Mouse (Mus musculus) G1E (cell line): ENCODE results near the gene Kbtbd4. TPM values are rescaled to one million over a fixed set of nuclear protein-coding genes. Genes with fewer than 3 reads are reported as not detected.
A peak's percentile ranks its signal among the peaks of the same experiment; 100 is the strongest.

ENCODE experiments used
- ATAC-seq: 2 replicates; pipeline ENCODE4 v1.8.0; 2016; ENCODE audit warnings: mild to moderate bottlenecking; ENCODE audit not compliant: insufficient number of reproducible peaks, poor library complexity, low FRiP score, severe bottlenecking; ENCODE audit errors: extremely low read depth
- DNase-seq: peaks from one replicate; pipeline ENCODE4 v3.0.0; 2012; ENCODE audit warnings: low spot score
- H3K27me3 ChIP-seq: 2 replicates; pipeline ENCODE4 v1.6.1; 2012; ENCODE audit warnings: mild to moderate bottlenecking, low read length, inconsistent platforms; ENCODE audit not compliant: insufficient read depth
- H3K36me3 ChIP-seq: replicated peaks from 2 replicates; pipeline ENCODE3; 2012; ENCODE audit warnings: mild to moderate bottlenecking, inconsistent platforms
- H3K4me1 ChIP-seq: 2 replicates; pipeline ENCODE4 v1.6.1; 2012; ENCODE audit warnings: low read depth, low read length, inconsistent platforms, mixed read lengths; ENCODE audit not compliant: insufficient read depth
- H3K4me3 ChIP-seq: 2 replicates; pipeline ENCODE4 v1.5.1; 2012; ENCODE audit warnings: low read depth, mild to moderate bottlenecking, inconsistent platforms, low read length, moderate library complexity, mixed read lengths
- H3K9me3 ChIP-seq: replicated peaks from 2 replicates; pipeline ENCODE4 v1.6.1; 2012; ENCODE audit warnings: inconsistent platforms
- CTCF ChIP-seq: IDR thresholded peaks from 2 replicates; pipeline ENCODE4 v1.5.1; 2012; ENCODE audit warnings: low read depth, low read length, inconsistent platforms, mixed read lengths
- GATA1 ChIP-seq: IDR thresholded peaks from 2 replicates; pipeline ENCODE4 v1.6.1; 2012; ENCODE audit warnings: borderline replicate concordance, low read length, inconsistent platforms, mixed read lengths
- GATA2 ChIP-seq: IDR thresholded peaks from 2 replicates; pipeline ENCODE4 v1.6.1; 2012; ENCODE audit warnings: low read depth, low read length, inconsistent platforms, borderline replicate concordance
- POLR2AphosphoS5 ChIP-seq: IDR thresholded peaks from 2 replicates; pipeline ENCODE4 v1.6.1; 2012; ENCODE audit warnings: low read depth, low read length, inconsistent platforms; ENCODE audit not compliant: insufficient replicate concordance
- TAL1 ChIP-seq: conservative IDR thresholded peaks from 2 replicates; pipeline ENCODE4 v1.6.1; 2012; ENCODE audit warnings: low read depth, low read length, inconsistent platforms, mixed read lengths
- polyA plus RNA-seq: library from polyadenylated mRNA; stranded (reverse); fragments of >175 nt; gene quantifications from 2 replicates; pipeline ENCODE4 v1.2.3, GENCODE M21; 2012
- total RNA-seq, 2 experiments: library from RNA; stranded (forward) in 1 of 2; stranded (reverse) in 1 of 2; fragments of 200-1000 nt in 1 of 2; fragments of >200 nt in 1 of 2; fragmentation: Nextera tagmentation in 1 of 2; gene quantifications; 2 replicates each; pipeline ENCODE4 v1.2.3; 2014 to 2017

Kbtbd4 gene
- total and polyA plus RNA-seq, 3 experiments, result 6.6 to 31.8 (median 21.4) TPM

- H3K4me1 ChIP-seq, result peaks cover 43% of the 10 kb centered on the region
- DNase-seq (no peak), ATAC-seq (peak; percentile 2; the same call in 1 of the 2 replicates)
- H3K4me3 ChIP-seq, result peak overlapping the region; percentile 82
- H3K27me3 ChIP-seq, result peaks cover 2% of the 10 kb centered on the region; the same call in 1 of the 2 replicates
- TF ChIP-seq CTCF (no peak), GATA1 (no peak)
- peaks cover 39% of the 10 kb centered on the region for H3K36me3 ChIP-seq
- H3K9me3 ChIP-seq, result no peaks in the 10 kb centered on the region
These were observed 12.2 kb downstream of the Kbtbd4 start for GRCm38 (mm10) chr2:90916560-90917232.

GRCm38 (mm10) chr2:90917233-90917998, 12.9 kb downstream of the Kbtbd4 start:
- ATAC-seq, result peak; percentile 66; the same call in 1 of the 2 replicates

DNA sequence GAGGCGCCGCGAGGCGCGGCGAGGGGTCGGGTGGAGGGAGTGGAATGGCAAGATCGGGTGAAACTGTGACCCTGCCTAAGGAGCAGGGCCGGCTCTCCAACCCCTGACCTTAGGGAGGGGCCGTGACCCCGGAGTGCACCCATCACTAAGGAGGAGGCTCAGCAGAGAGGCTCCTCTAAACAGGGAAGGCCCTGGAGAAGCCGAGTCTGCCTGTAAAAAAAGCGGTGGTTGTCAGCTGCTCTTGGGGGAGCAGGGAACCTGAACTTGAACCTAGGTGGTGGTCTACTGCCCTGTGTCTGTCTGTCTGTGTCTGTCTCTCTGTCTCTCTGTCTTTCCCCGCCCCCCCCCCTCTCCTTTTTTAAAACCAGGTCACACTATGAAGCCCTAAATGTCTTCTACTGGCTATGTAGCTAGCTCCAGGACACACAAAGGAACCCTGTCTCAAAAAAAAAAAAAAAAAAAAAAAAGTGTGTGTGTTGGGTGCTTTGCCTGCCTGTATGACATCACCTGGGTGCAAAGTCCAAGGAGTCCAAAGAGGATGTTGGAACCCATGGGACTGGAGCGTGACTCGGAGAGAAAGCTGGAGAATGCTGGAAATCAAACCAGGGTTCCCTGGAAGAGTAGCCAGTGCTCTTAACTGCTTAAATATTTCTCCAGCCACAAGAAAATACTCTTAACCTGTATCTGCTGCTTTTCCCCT, 13.6 kb downstream of the Kbtbd4 start:
- ATAC-seq (no peak; the same call in 1 of the 2 replicates), DNase-seq (peak; percentile 15)
- Histone ChIP-seq H3K9me3 (no peaks in the 10 kb centered on the region), H3K4me1 (peaks cover 40% of the 10 kb centered on the region), H3K4me3 (peak overlapping the region; percentile 82), H3K27me3 (peaks cover 9% of the 10 kb centered on the region), H3K36me3 (peaks cover 26% of the 10 kb centered on the region)
- TF ChIP-seq CTCF, result no peak
- TF ChIP-seq TAL1, result no peak
- no peak for TF ChIP-seq GATA2
- no peak for TF ChIP-seq GATA1
- TF ChIP-seq POLR2AphosphoS5, result no peak

More at GRCm38 (mm10) chr2:90917233-90917998, 12.9 kb downstream of the Kbtbd4 start:
- TF ChIP-seq GATA2 (no peak), CTCF (no peak), POLR2AphosphoS5 (no peak), GATA1 (no peak), TAL1 (no peak)
- H3K36me3 ChIP-seq, result peaks cover 34% of the 10 kb centered on the region
- peaks cover 6% of the 10 kb centered on the region; the same call in 1 of the 2 replicates for H3K27me3 ChIP-seq
- no peaks in the 10 kb centered on the region for H3K9me3 ChIP-seq
- H3K4me1 ChIP-seq, result peaks cover 41% of the 10 kb centered on the region
- H3K4me3 ChIP-seq, result peak overlapping the region; percentile 82
- peak; percentile 89 for DNase-seq

DNA sequence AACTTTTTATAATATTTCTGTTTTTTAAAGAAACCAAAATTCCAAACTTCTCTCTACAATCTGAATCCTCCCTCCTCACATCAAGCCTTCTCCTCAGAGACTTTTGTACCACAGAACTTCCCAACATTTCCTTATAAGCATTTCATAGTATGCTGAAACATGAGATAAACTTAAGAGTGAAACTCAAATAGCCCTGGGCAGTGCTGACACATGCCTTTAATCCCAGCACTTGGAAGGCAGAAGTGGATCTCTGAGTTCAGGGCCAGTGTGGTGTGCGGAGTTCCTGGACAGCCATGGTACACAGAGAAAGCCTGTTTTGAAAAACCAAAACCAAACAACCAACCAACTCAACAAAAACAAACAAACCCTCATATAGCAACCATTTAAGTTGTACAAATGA, 16.6 kb downstream of the Kbtbd4 start:
- TF ChIP-seq CTCF (no peak), GATA1 (no peak), TAL1 (no peak), POLR2AphosphoS5 (no peak), GATA2 (no peak)
- no peak overlapping the region for H3K4me3 ChIP-seq
- H3K27me3 ChIP-seq, result peaks cover 20% of the 10 kb centered on the region
- H3K36me3 ChIP-seq, result peaks cover 2% of the 10 kb centered on the region
- H3K4me1 ChIP-seq, result peaks cover 21% of the 10 kb centered on the region
- ATAC-seq (no peak), DNase-seq (no peak)
- no peaks in the 10 kb centered on the region for H3K9me3 ChIP-seq

DNA sequence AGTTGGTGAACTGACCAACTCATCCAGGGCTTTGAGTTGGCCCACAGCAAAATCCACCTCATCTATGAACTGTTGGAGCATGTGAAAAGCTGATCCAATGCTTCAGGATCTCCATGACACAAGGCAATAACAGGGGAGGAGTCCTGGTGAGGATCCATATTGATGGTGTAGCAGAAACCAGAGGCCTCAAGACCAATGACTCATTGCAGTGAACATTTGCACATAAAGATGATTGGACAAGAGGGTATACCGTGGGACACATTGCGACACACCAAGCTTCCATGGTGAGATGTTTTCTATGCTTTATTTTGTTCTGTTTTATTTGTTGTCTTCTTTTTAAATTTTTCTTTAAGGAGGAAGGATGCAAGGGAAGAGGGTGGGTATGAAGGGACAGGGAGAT, 18.1 kb downstream of the Kbtbd4 start:
- Histone ChIP-seq H3K4me3 (no peak overlapping the region), H3K4me1 (peaks cover 9% of the 10 kb centered on the region), H3K27me3 (peaks cover 20% of the 10 kb centered on the region), H3K36me3 (no peaks in the 10 kb centered on the region), H3K9me3 (no peaks in the 10 kb centered on the region)
- no peak for TF ChIP-seq POLR2AphosphoS5
- no peak for TF ChIP-seq TAL1
- TF ChIP-seq GATA1, result no peak
- no peak for TF ChIP-seq GATA2
- no peak for TF ChIP-seq CTCF
- no peak for DNase-seq
- no peak for ATAC-seq

GRCm38 (mm10) chr2:90928566-90928965, 24.0 kb downstream of the Kbtbd4 start:
- peaks cover 6% of the 10 kb centered on the region; the same call in 1 of the 2 replicates for H3K4me1 ChIP-seq
- no peaks in the 10 kb centered on the region for H3K9me3 ChIP-seq
- DNase-seq, result no peak
- H3K36me3 ChIP-seq, result no peaks in the 10 kb centered on the region
- TF ChIP-seq POLR2AphosphoS5 (no peak), TAL1 (no peak), GATA2 (no peak), GATA1 (no peak), CTCF (no peak)
- H3K27me3 ChIP-seq, result peaks cover 44% of the 10 kb centered on the region
- no peak overlapping the region for H3K4me3 ChIP-seq
- ATAC-seq, result no peak
